Mouse (Mus musculus) CD4-positive, CD25-positive, alpha-beta regulatory T cell, adult 2 months (primary cell): ENCODE results near the gene Car6.

Experiments
- DNase-seq: peaks from one replicate; pipeline ENCODE4 v3.0.0-alpha.2; 2012; ENCODE audit warnings: low read depth, low spot score

Car6 gene

GRCm38 (mm10) chr4:150192199-150192598, 8.9 kb downstream of the Car6 start:
- DNase-seq: no peak

- no peak for DNase-seq
These were observed 12.9 kb downstream of the Car6 start for GRCm38 (mm10) chr4:150188236-150188635.

GRCm38 (mm10) chr4:150181304-150181703, 19.8 kb downstream of the Car6 start:
- peak; percentile 31 for DNase-seq

GRCm38 (mm10) chr4:150178131-150178530, 23.0 kb downstream of the Car6 start:
- DNase-seq: no peak

- DNase-seq: no peak
These were observed 24.0 kb downstream of the Car6 start for GRCm38 (mm10) chr4:150177122-150177521.

- peak; percentile 82 for DNase-seq
These were observed 24.6 kb downstream of the Car6 start for GRCm38 (mm10) chr4:150176535-150176934.

- DNase-seq: no peak
These were observed 27.1 kb downstream of the Car6 start for GRCm38 (mm10) chr4:150174027-150174426.

- peak; percentile 74 for DNase-seq
These were observed 27.9 kb downstream of the Car6 start for GRCm38 (mm10) chr4:150173281-150173680.

- no peak for DNase-seq
These were observed 29.0 kb downstream of the Car6 start for GRCm38 (mm10) chr4:150172107-150172506.

DNA sequence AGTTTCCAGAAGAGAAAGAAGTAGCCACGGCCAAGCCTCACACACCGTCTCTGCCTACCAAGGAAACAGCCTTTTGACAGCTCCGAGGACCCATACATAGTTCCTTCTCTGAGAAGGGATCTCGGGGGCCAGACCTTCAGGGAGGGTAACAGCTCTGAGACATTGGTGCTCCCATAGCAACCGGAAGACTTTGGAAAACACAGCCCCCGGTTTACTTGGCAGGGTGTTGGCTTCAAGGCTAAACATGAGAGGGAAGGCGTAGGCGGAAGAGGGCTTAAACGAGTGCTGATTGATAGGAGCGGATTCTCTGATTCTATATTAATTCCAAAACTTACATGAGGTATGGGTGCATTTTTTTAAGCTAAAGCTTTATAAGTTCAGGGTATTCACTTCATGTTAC, 32.7 kb downstream of the Car6 start:
- DNase-seq: no peak

- DNase-seq: no peak
These were observed 36.3 kb downstream of the Car6 start for GRCm38 (mm10) chr4:150164875-150165274.

GRCm38 (mm10) chr4:150162561-150163169, 38.5 kb downstream of the Car6 start:
- peak; percentile 29 for DNase-seq

- no peak for DNase-seq
These were observed 41.7 kb downstream of the Car6 start for GRCm38 (mm10) chr4:150159458-150159857.

DNA sequence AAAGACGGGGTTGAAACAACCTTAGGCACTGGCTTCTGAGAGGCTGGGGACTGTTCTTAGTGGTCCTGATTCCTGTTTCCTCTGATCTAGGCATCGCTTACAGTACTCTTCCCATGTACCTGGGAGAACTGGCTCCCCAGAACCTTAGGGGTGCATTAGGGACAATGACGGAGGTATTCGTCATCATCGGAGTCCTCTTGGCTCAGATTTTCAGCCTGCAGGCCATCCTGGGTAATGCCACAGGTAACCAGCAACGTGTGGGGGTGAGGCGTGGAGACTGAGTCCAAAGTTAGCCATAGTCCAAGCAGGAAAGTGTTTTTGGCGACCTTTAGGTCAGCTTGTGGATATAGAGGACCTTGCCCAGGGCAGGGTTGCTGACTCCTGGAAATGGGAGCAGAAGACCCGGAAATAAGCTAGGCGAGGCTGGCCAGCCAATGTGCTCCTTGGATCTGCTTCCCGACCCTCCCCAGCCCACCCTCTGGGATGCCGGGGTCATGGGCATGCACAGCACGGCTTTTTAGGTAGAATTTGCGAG, 43.7 kb downstream of the Car6 start:
- no peak for DNase-seq

- DNase-seq: no peak
These were observed 45.4 kb downstream of the Car6 start for GRCm38 (mm10) chr4:150155731-150156130.

DNA sequence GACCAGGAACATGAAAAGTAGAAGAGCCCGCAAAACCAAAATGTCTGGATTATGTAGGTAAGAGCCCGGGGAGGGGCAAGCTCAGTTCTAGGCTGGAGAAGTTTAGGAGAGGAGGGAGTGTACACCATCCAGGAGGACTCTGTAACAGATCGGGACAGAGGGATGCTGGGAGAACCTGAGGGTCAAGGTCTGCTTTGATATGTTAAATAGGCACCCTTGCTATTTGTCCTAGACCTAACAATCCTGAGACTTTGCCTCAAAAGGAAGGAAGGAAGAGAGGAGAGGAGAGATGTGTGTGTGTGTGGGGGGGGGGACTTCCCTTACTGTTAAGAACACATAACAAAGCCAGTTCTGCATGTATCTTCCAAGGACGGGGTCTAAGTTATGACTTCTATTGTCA, 45.8 kb downstream of the Car6 start:
- no peak for DNase-seq

DNA sequence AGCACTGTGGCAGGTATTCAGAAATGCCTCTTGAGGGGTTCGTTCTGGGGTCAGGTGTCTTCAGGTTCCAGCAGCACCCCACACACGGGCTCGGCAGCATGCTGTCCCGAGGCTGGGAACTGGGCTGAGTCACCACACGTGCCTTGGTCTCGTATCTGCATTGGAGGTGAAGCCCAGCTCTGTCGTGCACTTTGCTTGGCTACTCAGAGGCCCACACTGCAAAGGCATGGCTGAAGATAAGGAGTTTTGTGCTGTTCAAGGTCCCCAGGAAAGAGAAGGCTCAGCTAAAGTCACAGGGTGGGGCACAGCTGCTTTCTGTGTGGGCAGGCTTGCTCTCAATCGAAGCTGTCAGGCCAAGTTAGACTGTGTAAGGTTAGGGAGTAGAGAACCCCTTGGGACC, 48.6 kb downstream of the Car6 start:
- no peak for DNase-seq

- no peak for DNase-seq
These were observed 50.1 kb downstream of the Car6 start for GRCm38 (mm10) chr4:150151045-150151444.

- no peak for DNase-seq
These were observed 54.8 kb downstream of the Car6 start for GRCm38 (mm10) chr4:150146286-150146685.

GRCm38 (mm10) chr4:150144242-150144641, 56.9 kb downstream of the Car6 start:
- DNase-seq: no peak

- no peak for DNase-seq
These were observed 60.8 kb downstream of the Car6 start for GRCm38 (mm10) chr4:150140346-150140745.

DNA sequence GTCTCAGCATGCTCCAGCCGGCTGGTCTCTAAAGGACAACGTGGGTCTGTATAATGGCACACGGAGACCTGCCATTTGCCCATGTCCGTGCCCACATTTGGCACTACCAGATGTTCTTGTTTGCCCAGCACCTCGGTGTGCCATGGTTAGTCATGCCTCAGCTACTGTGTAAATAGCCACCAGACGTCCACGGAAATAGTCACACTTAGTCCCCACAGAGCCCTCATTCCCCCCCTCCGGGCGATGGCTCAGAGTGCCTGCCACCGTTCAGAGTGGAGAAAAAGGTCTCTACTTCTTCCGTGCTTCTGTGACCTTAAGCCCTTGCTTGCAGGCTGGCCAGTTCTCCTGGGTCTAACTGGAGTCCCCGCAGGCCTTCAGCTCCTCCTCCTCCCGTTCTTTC, 62.0 kb downstream of the Car6 start:
- DNase-seq: no peak

DNA sequence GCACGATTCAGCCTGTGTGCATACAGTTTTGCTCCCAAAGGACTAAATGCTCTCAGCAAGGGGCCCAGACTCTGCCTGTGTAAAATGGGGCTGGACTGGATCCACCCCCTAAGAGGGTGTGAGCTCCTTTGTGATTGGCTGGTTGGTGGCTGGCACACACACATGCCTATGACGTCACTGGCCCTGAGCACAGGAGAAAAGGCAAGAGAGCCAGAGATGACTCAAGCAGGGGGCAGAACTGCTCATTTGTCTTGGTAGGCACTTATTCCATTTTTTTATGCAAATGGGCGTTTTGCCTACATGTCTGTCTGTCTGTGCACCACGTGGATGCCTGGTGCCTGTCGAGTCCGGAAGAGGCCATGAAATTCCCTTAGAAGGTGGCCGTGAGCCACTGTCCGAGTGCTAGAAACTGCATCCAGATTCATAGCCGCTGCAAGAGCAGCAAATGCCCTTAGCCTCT, 63.0 kb downstream of the Car6 start:
- peak; percentile 74 for DNase-seq
